8 mouse cellular contexts compared by ENCODE assay signal in genomic region chr1:152090564-152091545, GRCm38 (mm10). TPM values are rescaled to one million over a fixed set of nuclear protein-coding genes. Genes with fewer than 3 reads are reported as not detected.
DNase-seq lines count a peak whose midpoint lies in the region; ATAC-seq and TF ChIP-seq lines count a peak whose summit lies in the region.

No protein-coding gene starts in this region.

- TF ChIP-seq POLR2A in limb, embryonic 14.5 days (IDR thresholded peaks at IDR 0.05; ENCODE audit: borderline replicate concordance, extremely low read depth, insufficient read depth, insufficient read length) = no peak

- 3% methylated on average over 35 of the region's 36 CpGs for WGBS in intestine, postnatal 0 days
- 4% methylated on average over 35 of the region's 36 CpGs for WGBS in limb, embryonic 14.5 days
- under 1% methylated on average over 36 of the region's 36 CpGs for WGBS in midbrain, embryonic 15.5 days
- WGBS in stomach, postnatal 0 days = 5% methylated on average over 35 of the region's 36 CpGs

- peak overlapping the region; percentile 93 for H3K4me3 ChIP-seq in intestine, postnatal 0 days (ENCODE audit: low read depth, low read length)
- peak overlapping the region; percentile 90 for H3K4me3 ChIP-seq in limb, embryonic 14.5 days (replicated peaks; ENCODE audit: low read length)
- H3K4me3 ChIP-seq in midbrain, embryonic 15.5 days = peak overlapping the region; percentile 92
- H3K4me3 ChIP-seq in stomach, postnatal 0 days (ENCODE audit: low read depth, low read length) = peak overlapping the region; percentile 95

- peak; percentile 23 for DNase-seq in urinary bladder, postnatal 25 days (ENCODE audit: low spot score)
- no peak for DNase-seq in urinary bladder, postnatal 10 days (ENCODE audit: low spot score)
- peak; percentile 79 for DNase-seq in embryo, embryonic 10 days (ENCODE audit: low spot score)
- peak; percentile 95 for DNase-seq in heart, adult 11 months
- DNase-seq in limb, embryonic 14.5 days (ENCODE audit: low spot score) = peak; percentile 44
- DNase-seq in stomach, postnatal 0 days (ENCODE audit: low spot score) = no peak

- H3K4me2 ChIP-seq in intestine, postnatal 0 days (replicated peaks; ENCODE audit: low read depth) = peak overlapping the region; percentile 97
- H3K4me2 ChIP-seq in limb, embryonic 14.5 days (replicated peaks; ENCODE audit: low read depth, low read length, severe bottlenecking) = peak overlapping the region; percentile 77
- H3K4me2 ChIP-seq in midbrain, embryonic 15.5 days = peak overlapping the region; percentile 73
- peak overlapping the region; percentile 91 for H3K4me2 ChIP-seq in stomach, postnatal 0 days (replicated peaks; ENCODE audit: low read depth)

- no peak for TF ChIP-seq EP300 in stomach, postnatal 0 days (optimal IDR thresholded peaks at IDR 0.05)

- H3K36me3 ChIP-seq in intestine, postnatal 0 days (ENCODE audit: control insufficient read depth, insufficient read depth) = no peaks in the 10 kb centered on the region
- no peaks in the 10 kb centered on the region for H3K36me3 ChIP-seq in limb, embryonic 14.5 days (ENCODE audit: control insufficient read depth, insufficient read depth, low read length)
- no peaks in the 10 kb centered on the region for H3K36me3 ChIP-seq in midbrain, embryonic 15.5 days (replicated peaks)
- no peaks in the 10 kb centered on the region for H3K36me3 ChIP-seq in stomach, postnatal 0 days (ENCODE audit: control insufficient read depth, insufficient read depth, low read length)

- no peaks in the 10 kb centered on the region for H3K9me3 ChIP-seq in intestine, postnatal 0 days (ENCODE audit: control insufficient read depth)
- H3K9me3 ChIP-seq in limb, embryonic 14.5 days (ENCODE audit: control insufficient read depth, low read length) = no peaks in the 10 kb centered on the region
- H3K9me3 ChIP-seq in midbrain, embryonic 15.5 days = no peaks in the 10 kb centered on the region
- no peaks in the 10 kb centered on the region for H3K9me3 ChIP-seq in stomach, postnatal 0 days (ENCODE audit: control insufficient read depth, low read length)

- no peaks in the 10 kb centered on the region for H3K4me1 ChIP-seq in intestine, postnatal 0 days (replicated peaks; ENCODE audit: control insufficient read depth, insufficient read depth, low read length)
- H3K4me1 ChIP-seq in limb, embryonic 14.5 days (ENCODE audit: control insufficient read depth, insufficient read depth, low read length) = peaks cover 22% of the 10 kb centered on the region
- peaks cover 44% of the 10 kb centered on the region for H3K4me1 ChIP-seq in midbrain, embryonic 15.5 days
- H3K4me1 ChIP-seq in stomach, postnatal 0 days (replicated peaks; ENCODE audit: control insufficient read depth, insufficient read depth) = peaks cover 3% of the 10 kb centered on the region; the same call in 1 of the 2 replicates

- peak overlapping the region; percentile 60 for H3K9ac ChIP-seq in intestine, postnatal 0 days (ENCODE audit: low read depth, low read length)
- peak overlapping the region; percentile 93 for H3K9ac ChIP-seq in limb, embryonic 14.5 days (ENCODE audit: low read depth, low read length, severe bottlenecking)
- peak overlapping the region; percentile 97 for H3K9ac ChIP-seq in midbrain, embryonic 15.5 days
- peak overlapping the region; percentile 92 for H3K9ac ChIP-seq in stomach, postnatal 0 days (ENCODE audit: low read length)

- peak; percentile 55 for ATAC-seq in intestine, postnatal 0 days
- peak; percentile 64 for ATAC-seq in limb, embryonic 14.5 days (ENCODE audit: low FRiP score, low read depth)
- peak; percentile 87 for ATAC-seq in midbrain, embryonic 15.5 days (replicated peaks)
- peak; percentile 67 for ATAC-seq in stomach, postnatal 0 days (ENCODE audit: low FRiP score, low TSS enrichment)

- TF ChIP-seq CTCF in intestine, postnatal 0 days (IDR thresholded peaks at IDR 0.05; ENCODE audit: low read depth) = no peak
- TF ChIP-seq CTCF in stomach, postnatal 0 days (IDR thresholded peaks at IDR 0.05; ENCODE audit: low read depth) = no peak

- peak overlapping the region; percentile 83 for H3K27ac ChIP-seq in intestine, postnatal 0 days (ENCODE audit: low read depth, low read length)
- H3K27ac ChIP-seq in limb, embryonic 14.5 days (replicated peaks; ENCODE audit: low read depth, low read length) = peak overlapping the region; percentile 63
- peak overlapping the region; percentile 98 for H3K27ac ChIP-seq in midbrain, embryonic 15.5 days
- H3K27ac ChIP-seq in stomach, postnatal 0 days (replicated peaks) = peak overlapping the region; percentile 94

- no peaks in the 10 kb centered on the region for H3K27me3 ChIP-seq in intestine, postnatal 0 days (replicated peaks; ENCODE audit: control insufficient read depth, insufficient read depth, low read length)
- H3K27me3 ChIP-seq in limb, embryonic 14.5 days (ENCODE audit: control insufficient read depth, insufficient read depth, low read length) = no peaks in the 10 kb centered on the region
- H3K27me3 ChIP-seq in midbrain, embryonic 15.5 days (replicated peaks) = no peaks in the 10 kb centered on the region
- H3K27me3 ChIP-seq in stomach, postnatal 0 days (ENCODE audit: control insufficient read depth, insufficient read depth, low read length) = no peaks in the 10 kb centered on the region

RNA-seq across cellular contexts. Expression of gene 1700025G04Rik, which starts 0.9 kb away (rescaled TPM):
- polyA plus RNA-seq in intestine, postnatal 0 days (2015; fragmentation: Nextera tagmentation; extraction: Ambion mirVana) = 25.6 and 25.8 TPM in 2 replicates
- 19.6 and 24.3 TPM in 2 replicates for polyA plus RNA-seq in limb, embryonic 14.5 days (2012; rRNA removed)
- 36.4 and 38.2 TPM in 2 replicates for polyA plus RNA-seq in limb, embryonic 14.5 days (2014; fragmentation: Nextera tagmentation; extraction: Ambion mirVana)
- 34.6 and 37.8 TPM in 2 replicates for polyA plus RNA-seq in midbrain, embryonic 15.5 days (2015; fragmentation: Nextera tagmentation; extraction: Ambion mirVana)
- 20.6 and 22.9 TPM in 2 replicates for polyA plus RNA-seq in stomach, postnatal 0 days (2015; fragmentation: Nextera tagmentation; extraction: Ambion mirVana)

Comparison
In these comparisons a context has a peak if more than half of its experiments do, and no peak if none do; other contexts are left out.
1. DNase-seq: peak in urinary bladder, postnatal 25 days (single experiment), embryo, embryonic 10 days (single experiment), heart, adult 11 months (single experiment) and limb, embryonic 14.5 days (single experiment); none in urinary bladder, postnatal 10 days (single experiment) and stomach, postnatal 0 days (single experiment).
2. Peak in every context shown above with its lines, with median percentiles within 50 percentile points of each other: ATAC-seq, H3K27ac ChIP-seq, H3K4me2 ChIP-seq, H3K4me3 ChIP-seq and H3K9ac ChIP-seq.